Mouse (Mus musculus) fat pad, adult 2 months (tissue): ENCODE data around the gene Cdh24.

ENCODE experiments used
- DNase-seq: peaks from one replicate; pipeline ENCODE4 v3.0.0-alpha.2; 2011; ENCODE audit warnings: low read depth, low spot score; ENCODE audit errors: extremely low read depth

Gene Cdh24

GRCm38 (mm10) chr14:54609245-54609644, 31.9 kb downstream of the Cdh24 start:
- no peak for DNase-seq

DNA sequence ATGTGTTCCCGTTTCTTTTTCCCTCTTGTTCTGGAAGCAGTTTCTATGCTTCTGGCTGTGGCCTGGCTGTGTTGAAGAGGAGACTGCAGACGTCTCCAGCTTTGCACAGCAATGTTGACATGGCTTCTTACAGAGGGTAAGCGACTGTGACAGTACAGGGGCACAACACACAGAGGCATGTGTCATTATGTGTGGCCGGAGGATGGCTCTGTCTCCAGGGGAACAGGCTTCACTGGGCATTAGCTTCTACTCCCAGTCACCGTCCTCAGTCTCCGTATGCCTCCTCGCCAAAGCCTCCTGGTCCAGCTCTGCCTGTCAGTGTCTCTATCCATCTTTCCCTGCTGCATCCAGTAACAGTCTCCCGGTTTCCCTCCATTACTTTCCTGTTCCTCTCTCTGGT, 33.9 kb downstream of the Cdh24 start:
- no peak for DNase-seq

- no peak for DNase-seq
Observed at GRCm38 (mm10) chr14:54605752-54606321, 35.3 kb downstream of the Cdh24 start, which contains the start of gene 4931414P19Rik. Gene 4931414P19Rik (minus strand): TSS chr14:54605993.

GRCm38 (mm10) chr14:54603686-54604085, 37.5 kb downstream of the Cdh24 start:
- no peak for DNase-seq

DNA sequence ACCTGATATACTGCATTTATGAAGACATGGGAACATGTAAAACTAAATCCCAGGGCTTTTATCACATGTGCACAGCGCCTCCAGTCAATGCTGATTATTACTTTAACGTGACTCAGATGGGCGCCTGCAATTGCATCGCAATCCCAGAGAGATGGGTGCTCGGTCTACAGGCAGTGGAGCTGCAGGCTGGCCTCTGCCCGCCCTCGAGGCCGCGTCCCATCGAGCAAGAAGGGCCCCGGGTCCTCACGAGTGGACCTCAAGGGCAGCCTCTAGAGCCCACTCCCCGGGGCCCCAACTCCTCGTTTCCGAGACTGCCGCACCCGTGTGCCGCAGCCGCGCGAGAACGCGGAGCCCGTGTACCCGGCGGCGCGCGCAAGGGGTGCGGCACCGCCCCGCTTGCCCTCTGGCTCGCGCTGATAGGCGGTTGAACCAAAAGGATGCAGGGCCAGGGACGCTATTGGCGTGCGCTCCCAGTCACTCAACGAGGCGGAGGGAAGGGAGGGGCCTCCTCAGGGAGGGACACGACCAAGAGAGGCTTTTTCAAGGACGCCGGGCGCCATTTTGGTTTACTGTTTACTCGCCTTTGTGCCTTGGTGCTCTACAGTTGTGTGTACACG, 38.0 kb downstream of the Cdh24 start:
- DNase-seq: peak; percentile 66

DNA sequence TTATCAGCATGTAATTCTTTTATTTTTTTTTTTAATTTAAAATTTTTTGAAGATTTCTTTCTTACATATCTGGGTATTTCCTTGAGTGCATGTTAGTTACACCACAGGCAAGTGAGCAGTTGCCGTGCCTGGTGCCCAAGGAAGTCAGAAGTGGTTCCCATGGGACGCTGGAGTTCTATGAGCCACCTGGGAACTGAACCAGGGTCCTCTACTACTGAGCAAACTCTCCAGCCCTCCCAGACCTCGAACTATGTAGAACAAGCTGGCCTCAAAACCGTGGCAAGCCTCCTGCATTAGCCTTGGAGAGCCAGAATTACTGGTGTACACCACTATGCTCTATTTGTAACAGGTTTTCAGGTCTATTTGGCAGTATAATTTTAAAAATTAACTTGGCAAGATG, 38.6 kb downstream of the Cdh24 start:
- no peak for DNase-seq

DNA sequence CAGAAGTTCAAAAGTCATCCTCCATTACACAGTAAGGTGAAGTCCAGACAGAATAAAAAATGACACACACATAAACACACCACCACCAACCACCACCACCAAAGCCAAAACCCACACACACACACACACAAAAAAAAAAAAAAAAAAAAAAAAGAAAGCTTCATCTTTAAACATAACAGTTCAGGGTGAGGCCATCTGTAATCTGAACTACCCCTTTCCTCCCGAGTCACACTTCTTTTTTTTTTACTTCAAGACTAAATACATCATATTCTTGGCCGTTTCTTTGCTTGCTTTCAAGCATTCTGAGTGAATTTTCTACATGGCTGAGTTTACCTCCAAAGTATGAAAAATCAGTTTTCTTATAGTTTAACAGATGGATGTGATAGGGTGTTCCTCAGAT, 39.6 kb downstream of the Cdh24 start:
- no peak for DNase-seq

DNA sequence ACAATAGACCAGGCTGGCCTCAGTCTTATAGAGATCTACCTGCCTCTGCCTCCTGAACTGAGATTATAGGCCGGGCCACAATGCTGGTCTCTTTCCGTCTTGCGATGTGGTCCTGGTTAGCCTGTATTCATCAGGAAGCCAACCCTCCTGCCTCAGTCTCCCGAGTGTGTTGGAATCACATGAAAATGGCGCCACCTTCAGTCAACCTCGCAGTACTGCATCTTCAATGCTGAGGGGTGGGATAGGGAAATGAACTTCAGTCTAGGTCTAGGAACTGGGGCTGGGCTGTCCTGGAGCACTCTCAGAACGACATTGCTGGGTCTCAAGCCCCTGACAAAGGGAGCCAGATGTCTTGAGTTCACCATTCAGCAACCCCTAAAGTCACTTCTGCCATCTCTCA, 44.1 kb downstream of the Cdh24 start:
- no peak for DNase-seq

- no peak for DNase-seq
Observed at GRCm38 (mm10) chr14:54594631-54595414, 46.3 kb downstream of the Cdh24 start.

DNA sequence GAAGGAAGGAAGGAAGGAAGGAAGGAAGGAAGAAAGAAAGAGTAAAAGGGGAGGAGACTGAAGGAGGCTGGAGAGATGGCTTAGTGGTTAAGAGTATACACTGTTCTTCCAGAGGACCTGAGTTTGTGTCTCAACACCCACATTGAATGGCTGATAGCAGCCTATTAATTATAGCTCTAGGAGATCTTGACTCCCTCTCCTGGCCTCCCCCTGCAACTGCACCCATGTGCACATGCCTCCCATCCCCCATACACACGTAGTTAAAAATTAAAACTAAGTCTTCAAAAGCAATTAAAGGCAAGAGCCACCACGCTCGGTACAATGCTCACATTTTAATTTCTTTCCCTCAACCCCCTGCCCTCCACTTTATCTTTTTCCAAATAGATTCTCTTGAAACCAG, 47.1 kb downstream of the Cdh24 start:
- no peak for DNase-seq

DNA sequence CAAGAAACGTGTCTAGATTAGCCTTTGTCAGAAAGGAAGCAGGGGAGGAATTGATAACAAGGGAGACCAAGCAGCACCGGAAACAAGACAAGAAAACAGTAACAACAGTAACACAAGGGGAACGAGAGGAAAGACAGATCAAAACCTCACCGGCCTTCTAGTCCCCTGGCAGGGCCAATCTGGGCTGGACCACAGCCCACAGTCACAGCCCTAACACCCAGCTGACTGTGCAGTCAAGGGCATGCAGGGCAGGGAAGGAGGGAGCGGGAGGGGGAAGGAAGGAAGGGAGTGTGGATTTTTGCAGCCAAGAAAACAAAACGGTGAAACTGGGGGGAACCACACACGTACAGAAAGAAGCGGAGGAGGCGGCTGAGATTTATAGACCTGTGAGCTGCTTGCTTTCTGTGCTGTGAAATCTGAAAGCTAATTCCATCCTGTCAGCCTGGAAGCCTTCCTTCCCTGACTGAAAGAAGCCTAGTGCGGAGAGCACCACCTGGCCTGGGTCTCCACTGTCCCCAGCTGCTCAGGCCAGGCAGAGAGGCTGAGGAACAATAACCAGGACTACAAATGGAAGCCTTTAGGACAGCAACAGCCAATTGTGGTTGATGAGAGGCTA, 48.7 kb downstream of the Cdh24 start:
- DNase-seq: no peak

DNA sequence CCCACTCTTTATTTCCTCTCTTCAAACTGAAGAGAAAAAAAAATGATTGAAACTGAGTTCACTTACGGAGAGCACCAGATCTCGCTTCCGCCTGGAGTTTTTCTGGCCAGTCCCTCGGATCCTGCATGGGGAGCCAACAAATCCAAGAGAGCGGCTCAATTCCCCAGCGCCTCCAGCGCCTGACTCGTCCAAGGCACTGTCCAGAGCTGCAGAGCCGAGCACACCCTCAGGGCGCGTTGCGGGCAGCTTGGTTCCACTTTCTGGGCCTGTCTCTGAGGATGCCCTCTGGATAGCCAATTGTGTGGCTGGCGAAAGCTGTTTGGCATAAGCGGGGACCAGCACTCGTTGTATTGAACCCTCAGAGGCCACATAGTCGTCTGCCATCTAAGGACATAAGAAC, 50.1 kb downstream of the Cdh24 start:
- DNase-seq: no peak

DNA sequence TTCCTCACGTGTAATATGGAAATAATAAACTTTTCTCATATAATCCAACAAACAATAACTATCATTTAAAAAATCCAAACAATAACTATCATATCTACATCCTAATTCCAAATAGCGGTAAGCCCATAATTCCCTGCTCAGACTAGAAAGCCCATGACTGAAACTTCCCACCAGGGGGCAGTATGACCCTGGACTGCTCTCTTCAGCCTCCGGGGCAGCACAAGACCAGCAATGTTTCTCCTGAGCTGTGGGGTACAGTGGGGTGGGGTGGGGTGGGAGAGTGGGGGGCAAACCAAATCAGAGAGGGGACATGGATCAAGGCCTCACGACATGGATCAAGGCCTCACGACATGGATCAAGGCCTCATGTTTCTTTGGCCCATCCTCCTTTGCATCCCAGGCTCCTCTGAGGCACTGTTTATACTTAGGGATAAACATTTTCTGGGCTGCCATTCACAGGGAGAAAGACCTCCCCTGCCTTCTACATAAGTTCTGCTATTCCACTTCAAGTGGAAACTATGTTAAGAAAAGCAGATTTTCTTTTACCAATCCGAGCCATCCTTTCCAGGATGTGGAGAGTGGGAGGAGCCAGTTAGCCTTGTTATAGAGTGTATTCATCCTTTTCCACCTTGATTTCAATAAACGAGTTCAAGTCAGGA, 57.4 kb downstream of the Cdh24 start:
- no peak for DNase-seq

GRCm38 (mm10) chr14:54582536-54582935, 58.6 kb downstream of the Cdh24 start:
- no peak for DNase-seq
